Mouse (Mus musculus) embryonic facial prominence, embryonic 13.5 days (tissue): ENCODE data around the gene Fgf23. TPM values are rescaled to one million over a fixed set of nuclear protein-coding genes. Genes with fewer than 3 reads are reported as not detected.

Experiments used
- ATAC-seq: fragments of 200-750 bp; cut with Nextera tagmentation; 2 replicates; pipeline ENCODE4 v1.8.0; 2017; ENCODE audit warnings: low read depth; ENCODE audit not compliant: insufficient number of reproducible peaks, insufficient read depth, low FRiP score, low TSS enrichment
- H3K27ac ChIP-seq: fragments of 300-500 bp; sonication (generic); 2 replicates; pipeline ENCODE4 v1.5.1; 2015; ENCODE audit warnings: moderate library complexity, mild to moderate bottlenecking, inconsistent platforms
- H3K27me3 ChIP-seq: fragments of 300-500 bp; sonication (generic); 2 replicates; pipeline ENCODE4 v1.6.1; 2015; ENCODE audit warnings: mild to moderate bottlenecking, inconsistent platforms
- H3K36me3 ChIP-seq: fragments of 300-500 bp; sonication (generic); 2 replicates; pipeline ENCODE4 v1.6.1; 2015; ENCODE audit warnings: mild to moderate bottlenecking, inconsistent platforms
- H3K4me1 ChIP-seq: fragments of 300-500 bp; sonication (generic); 2 replicates; pipeline ENCODE4 v1.6.1; 2015; ENCODE audit warnings: inconsistent platforms
- H3K4me2 ChIP-seq: fragments of 300-500 bp; sonication (generic); 2 replicates; pipeline ENCODE4 v1.6.1; 2015; ENCODE audit warnings: moderate library complexity, mild to moderate bottlenecking, inconsistent platforms
- H3K4me3 ChIP-seq: fragments of 300-500 bp; sonication (generic); 2 replicates; pipeline ENCODE4 v1.5.1; 2015; ENCODE audit warnings: mild to moderate bottlenecking, inconsistent platforms
- H3K9ac ChIP-seq: fragments of 300-500 bp; sonication (generic); 2 replicates; pipeline ENCODE4 v1.6.1; 2015; ENCODE audit warnings: mild to moderate bottlenecking, inconsistent platforms
- H3K9me3 ChIP-seq: fragments of 300-500 bp; sonication (generic); 2 replicates; pipeline ENCODE4 v1.6.1; 2016; ENCODE audit warnings: inconsistent platforms
- WGBS: fragments of 180-500 bp; shearing (Covaris S2); methylation state at CpG from one replicate; pipeline ENCODE4 v1.1.7; 2015; ENCODE audit warnings: mixed read lengths; 5-methylcytosine and 5-hydroxymethylcytosine counted together
- polyA plus RNA-seq: library from polyadenylated mRNA; unstranded; fragments of >200 nt; fragmentation: Nextera tagmentation; extraction: Ambion mirVana; gene quantifications from 2 replicates; pipeline ENCODE4 v1.2.1, GENCODE M21; 2015

Fgf23 gene
- 0.23 and 0.30 TPM in 2 replicates for polyA plus RNA-seq

- ATAC-seq, result no peak; the same call in 1 of the 2 replicates
- H3K27me3 ChIP-seq, result peaks cover 4% of the 10 kb centered on the region; the same call in 1 of the 2 replicates
- 6% methylated on average over 5 of the region's 5 CpGs for WGBS
- peaks cover 12% of the 10 kb centered on the region; the same call in 1 of the 2 replicates for H3K4me1 ChIP-seq
- no peak within 1 kb of the TSS for H3K4me3 ChIP-seq
- no peaks in the 10 kb centered on the region for H3K36me3 ChIP-seq
- peak within 1 kb of the TSS; percentile 27; the same call in 1 of the 2 replicates for H3K4me2 ChIP-seq
- H3K9ac ChIP-seq, result no peak within 1 kb of the TSS
- no peaks in the 10 kb centered on the region for H3K9me3 ChIP-seq
- H3K27ac ChIP-seq, result no peak within 1 kb of the TSS
These were observed at the start of gene Fgf23 for GRCm38 (mm10) chr6:127072817-127073216. Fgf23 (plus strand) TSS chr6:127072902.

- Histone ChIP-seq H3K9me3 (no peaks in the 10 kb centered on the region), H3K4me2 (no peak overlapping the region), H3K4me3 (no peak overlapping the region), H3K36me3 (no peaks in the 10 kb centered on the region), H3K9ac (no peak overlapping the region), H3K27ac (no peak overlapping the region), H3K27me3 (peaks cover 6% of the 10 kb centered on the region; the same call in 1 of the 2 replicates), H3K4me1 (peaks cover 13% of the 10 kb centered on the region)
- 74% methylated on average over 7 of the region's 7 CpGs for WGBS
- no peak for ATAC-seq
These were observed 47.9 kb upstream of the Fgf23 start for GRCm38 (mm10) chr6:127024836-127025235.

GRCm38 (mm10) chr6:127034760-127035159 lies 37.9 kb upstream of the Fgf23 start:
- Histone ChIP-seq H3K4me2 (peak overlapping the region; percentile 39), H3K36me3 (no peaks in the 10 kb centered on the region), H3K27ac (0 out of 2 replicates have a peak overlapping the region, but pooled peaks have one; percentile 28), H3K9ac (no peak overlapping the region), H3K27me3 (no peaks in the 10 kb centered on the region), H3K4me3 (peak overlapping the region; percentile 9; the same call in 1 of the 2 replicates), H3K9me3 (no peaks in the 10 kb centered on the region), H3K4me1 (peaks cover 7% of the 10 kb centered on the region; the same call in 1 of the 2 replicates)
- no peak for ATAC-seq
- WGBS, result 32% methylated on average over 10 of the region's 10 CpGs

- no peak for ATAC-seq
These were observed 27.8 kb upstream of the Fgf23 start for GRCm38 (mm10) chr6:127044909-127045308.

GRCm38 (mm10) chr6:127050847-127051246 lies 21.9 kb upstream of the Fgf23 start:
- Histone ChIP-seq H3K9me3 (no peaks in the 10 kb centered on the region), H3K4me1 (peaks cover 16% of the 10 kb centered on the region), H3K27me3 (no peaks in the 10 kb centered on the region), H3K36me3 (no peaks in the 10 kb centered on the region), H3K9ac (no peak overlapping the region), H3K4me3 (no peak overlapping the region), H3K27ac (peak overlapping the region; percentile 81), H3K4me2 (no peak overlapping the region)
- peak; percentile 80; the same call in 1 of the 2 replicates for ATAC-seq
- 20% methylated on average over 4 of the region's 4 CpGs for WGBS

More at GRCm38 (mm10) chr6:127044909-127045308, 27.8 kb upstream of the Fgf23 start:
- Histone ChIP-seq H3K27me3 (no peaks in the 10 kb centered on the region), H3K4me1 (peaks cover 7% of the 10 kb centered on the region; the same call in 1 of the 2 replicates), H3K9me3 (no peaks in the 10 kb centered on the region), H3K9ac (no peak overlapping the region), H3K4me2 (no peak overlapping the region), H3K36me3 (no peaks in the 10 kb centered on the region), H3K4me3 (no peak overlapping the region), H3K27ac (no peak overlapping the region)
- WGBS, result 55% methylated on average over 6 of the region's 6 CpGs

- ATAC-seq, result no peak
- no peaks in the 10 kb centered on the region for H3K27me3 ChIP-seq
- no peak overlapping the region for H3K9ac ChIP-seq
- no peaks in the 10 kb centered on the region for H3K36me3 ChIP-seq
- no peak overlapping the region for H3K4me3 ChIP-seq
- 73% methylated on average over 12 of the region's 12 CpGs for WGBS
- H3K4me2 ChIP-seq, result no peak overlapping the region
- no peaks in the 10 kb centered on the region for H3K9me3 ChIP-seq
- no peak overlapping the region for H3K27ac ChIP-seq
- no peaks in the 10 kb centered on the region for H3K4me1 ChIP-seq
These were observed 15.6 kb upstream of the Fgf23 start for GRCm38 (mm10) chr6:127056990-127057588.

- Histone ChIP-seq H3K4me2 (no peak overlapping the region), H3K9me3 (no peaks in the 10 kb centered on the region), H3K36me3 (no peaks in the 10 kb centered on the region), H3K4me1 (peaks cover 5% of the 10 kb centered on the region; the same call in 1 of the 2 replicates), H3K27me3 (peaks cover 4% of the 10 kb centered on the region), H3K27ac (no peak overlapping the region), H3K4me3 (no peak overlapping the region), H3K9ac (no peak overlapping the region)
- ATAC-seq, result no peak
- 62% methylated on average over 4 of the region's 4 CpGs for whole genome bisulfite sequencing
These were observed 12.7 kb upstream of the Fgf23 start for GRCm38 (mm10) chr6:127059975-127060374.

GRCm38 (mm10) chr6:127063915-127064314 lies 8.8 kb upstream of the Fgf23 start:
- no peak for ATAC-seq
- H3K36me3 ChIP-seq, result no peaks in the 10 kb centered on the region
- H3K4me3 ChIP-seq, result no peak overlapping the region
- H3K27ac ChIP-seq, result no peak overlapping the region
- H3K9ac ChIP-seq, result no peak overlapping the region
- 83% methylated on average over 3 of the region's 3 CpGs for WGBS
- no peak overlapping the region for H3K4me2 ChIP-seq
- H3K9me3 ChIP-seq, result no peaks in the 10 kb centered on the region
- peaks cover 5% of the 10 kb centered on the region; the same call in 1 of the 2 replicates for H3K4me1 ChIP-seq
- peaks cover 5% of the 10 kb centered on the region for H3K27me3 ChIP-seq

GRCm38 (mm10) chr6:127064815-127065214 lies 7.9 kb upstream of the Fgf23 start:
- Histone ChIP-seq H3K4me1 (peaks cover 5% of the 10 kb centered on the region; the same call in 1 of the 2 replicates), H3K9me3 (no peaks in the 10 kb centered on the region), H3K4me2 (peak overlapping the region; percentile 48), H3K27ac (no peak overlapping the region), H3K9ac (peak overlapping the region; percentile 54; the same call in 1 of the 2 replicates), H3K27me3 (peaks cover 5% of the 10 kb centered on the region), H3K4me3 (0 out of 2 replicates have a peak overlapping the region, but pooled peaks have one; percentile 3), H3K36me3 (no peaks in the 10 kb centered on the region)
- 5% methylated on average over 14 of the region's 14 CpGs for WGBS
- no peak for ATAC-seq

- peak overlapping the region; percentile 98 for H3K4me2 ChIP-seq
- peak overlapping the region; percentile 55 for H3K27ac ChIP-seq
- peak; percentile 74 for ATAC-seq
- H3K9me3 ChIP-seq, result no peaks in the 10 kb centered on the region
- H3K27me3 ChIP-seq, result peaks cover 26% of the 10 kb centered on the region
- no peaks in the 10 kb centered on the region for H3K36me3 ChIP-seq
- WGBS, result under 1% methylated on average over 59 of the region's 59 CpGs
- H3K9ac ChIP-seq, result peak overlapping the region; percentile 80
- H3K4me3 ChIP-seq, result peak overlapping the region; percentile 62
- peaks cover 11% of the 10 kb centered on the region; the same call in 1 of the 2 replicates for H3K4me1 ChIP-seq
These were observed 7.4 kb downstream of the Fgf23 start for GRCm38 (mm10) chr6:127079867-127080731.

GRCm38 (mm10) chr6:127081820-127082219 lies 9.1 kb downstream of the Fgf23 start:
- WGBS, result 73% methylated on average over 6 of the region's 6 CpGs
- Histone ChIP-seq H3K27ac (no peak overlapping the region), H3K36me3 (no peaks in the 10 kb centered on the region), H3K9me3 (no peaks in the 10 kb centered on the region), H3K4me1 (peaks cover 11% of the 10 kb centered on the region; the same call in 1 of the 2 replicates), H3K9ac (no peak overlapping the region), H3K4me3 (no peak overlapping the region), H3K4me2 (no peak overlapping the region), H3K27me3 (peaks cover 26% of the 10 kb centered on the region)
- no peak for ATAC-seq
